24 mouse cellular contexts compared by ENCODE assay signal in the genomic region with DNA sequence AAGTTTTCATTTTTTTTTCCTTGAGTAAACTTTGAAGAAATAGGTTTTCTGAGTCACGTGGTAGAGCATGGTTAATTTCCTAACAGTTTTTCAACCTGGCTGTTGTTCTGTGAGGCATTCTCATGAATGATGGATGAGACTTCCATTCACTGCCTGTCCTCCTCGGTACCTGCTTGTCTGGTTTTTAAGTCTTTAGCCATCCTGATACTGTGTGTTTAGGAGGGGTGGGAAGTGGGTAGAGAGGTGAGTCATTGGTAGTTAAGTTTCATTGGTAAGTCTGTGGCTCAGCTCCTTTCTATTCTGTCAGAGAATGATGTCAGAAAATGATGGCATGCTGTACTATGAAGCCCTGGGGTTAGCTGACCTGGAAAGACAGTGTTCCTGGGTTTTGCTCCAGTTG.
"Had no signal": no experiment of that assay in that cellular context is flagged by ENCODE, and none has a peak within 500 bp of the region (broad histone marks: within the 10 kb centered on the region; RNA-seq: fewer than 3 reads in every experiment).

No protein-coding gene starts in this region.

- H3K27me3 ChIP-seq: heart, embryonic 13.5 days; heart, embryonic 15.5 days; hindbrain, embryonic 13.5 days; hindbrain, embryonic 15.5 days; limb, embryonic 12.5 days; liver, embryonic 13.5 days had no signal

- H3K36me3 ChIP-seq: heart, embryonic 13.5 days; heart, embryonic 15.5 days; hindbrain, embryonic 13.5 days; hindbrain, embryonic 15.5 days; limb, embryonic 10.5 days; limb, embryonic 12.5 days; liver, embryonic 13.5 days had no signal

- H3K27ac ChIP-seq: heart, adult 2 months; heart, embryonic 13.5 days; heart, embryonic 15.5 days; hindbrain, embryonic 13.5 days; hindbrain, embryonic 15.5 days; hindbrain, postnatal 0 days; layer of hippocampus, adult 2 months; left cerebral cortex, adult 2 months; limb, embryonic 10.5 days; limb, embryonic 12.5 days; liver, embryonic 13.5 days had no signal

- H3K9me3 ChIP-seq: heart, embryonic 13.5 days; heart, embryonic 15.5 days; hindbrain, embryonic 15.5 days; limb, embryonic 10.5 days; limb, embryonic 12.5 days; liver, embryonic 13.5 days had no signal

- H3K4me2 ChIP-seq: heart, embryonic 11.5 days; heart, embryonic 13.5 days; heart, embryonic 15.5 days; hindbrain, embryonic 13.5 days; hindbrain, embryonic 15.5 days; limb, embryonic 12.5 days; liver, embryonic 11.5 days; liver, embryonic 13.5 days had no signal

- ATAC-seq: hindbrain, postnatal 0 days; intestine, embryonic 16.5 days had no signal

- H3K4me3 ChIP-seq: heart, adult 2 months; heart, embryonic 13.5 days; heart, embryonic 15.5 days; hindbrain, embryonic 13.5 days; hindbrain, embryonic 15.5 days; layer of hippocampus, adult 2 months; left cerebral cortex, adult 2 months; limb, embryonic 10.5 days; limb, embryonic 12.5 days; liver, embryonic 13.5 days had no signal

- H3K9ac ChIP-seq: heart, embryonic 13.5 days; heart, embryonic 15.5 days; hindbrain, embryonic 13.5 days; hindbrain, embryonic 15.5 days; limb, embryonic 12.5 days; liver, embryonic 13.5 days had no signal

- H3K4me1 ChIP-seq: liver, embryonic 13.5 days had no signal

- DNase-seq: gastrocnemius, postnatal 14 days; gastrocnemius, postnatal 36 days; heart, adult 2 months; heart, postnatal 14 days; heart, postnatal 36 days; kidney, adult 11 months; kidney, adult 2 months; kidney, postnatal 10 days; kidney, postnatal 25 days; kidney, postnatal 4 days; liver; liver, embryonic 13.5 days had no signal
